Mouse (Mus musculus) kidney, adult 11 months (tissue): ENCODE data around the gene Plscr3.
"Not testable (repeated sequence)": the region's sequence is repeated elsewhere in the genome, so short reads cannot be mapped to it uniquely, and the experiment has no call there.

Experiments
- DNase-seq: peaks from one replicate; pipeline ENCODE4 v3.0.0; 2022

Plscr3 gene

DNA sequence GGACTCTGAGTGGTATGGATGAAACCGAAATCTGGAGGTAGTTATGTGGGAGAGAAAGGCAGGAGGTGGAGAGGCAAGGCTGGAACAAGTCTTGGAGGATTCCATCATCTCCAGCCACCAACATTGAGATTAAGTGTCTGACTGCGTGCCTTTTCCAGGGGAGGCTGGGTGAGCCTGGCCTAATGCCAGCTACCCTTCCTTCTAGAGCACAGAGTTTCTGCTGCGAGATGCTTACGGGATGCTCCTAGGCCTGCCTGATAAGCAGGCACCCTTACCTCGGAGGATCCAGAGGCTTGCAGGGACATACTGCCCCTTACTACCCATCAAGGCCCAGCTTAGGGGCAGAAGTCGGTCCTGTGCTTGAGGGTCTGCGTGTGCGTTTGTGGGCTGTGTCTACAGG is 12.6 kb upstream of the Plscr3 start:
- DNase-seq = no peak

DNA sequence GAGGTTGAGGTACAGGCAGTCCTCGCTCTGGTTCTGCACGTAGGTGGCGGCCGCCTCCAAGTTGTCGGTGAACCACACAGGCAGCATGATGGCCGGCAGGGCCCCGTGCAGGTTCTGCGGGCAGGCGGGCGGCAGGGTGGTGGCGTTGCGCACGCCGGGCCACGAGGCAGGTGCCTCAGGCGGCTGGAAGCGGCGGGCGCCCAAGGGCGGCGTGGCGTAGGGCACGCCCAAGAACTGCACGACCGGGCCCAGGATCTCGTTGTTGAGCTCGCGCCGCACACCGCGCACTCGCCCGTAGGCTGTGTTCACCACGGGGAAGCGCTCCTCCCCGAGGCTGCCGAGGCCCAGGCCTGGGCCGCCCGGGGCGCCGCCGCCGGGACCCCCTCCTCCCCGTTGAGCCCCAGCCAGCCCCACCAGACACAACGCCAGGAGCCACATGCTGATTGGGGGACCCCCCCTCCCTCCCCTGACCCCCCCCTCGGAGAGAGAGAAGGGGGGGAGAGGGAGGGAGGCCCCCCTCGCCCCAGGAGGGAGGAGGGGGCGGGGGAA is 12.1 kb upstream of the Plscr3 start:
- no peak for DNase-seq

- DNase-seq = no peak
Observed at GRCm38 (mm10) chr11:69835326-69835965, 10.7 kb upstream of the Plscr3 start.

- no peak for DNase-seq
Observed at GRCm38 (mm10) chr11:69835966-69836335, 10.2 kb upstream of the Plscr3 start.

DNA sequence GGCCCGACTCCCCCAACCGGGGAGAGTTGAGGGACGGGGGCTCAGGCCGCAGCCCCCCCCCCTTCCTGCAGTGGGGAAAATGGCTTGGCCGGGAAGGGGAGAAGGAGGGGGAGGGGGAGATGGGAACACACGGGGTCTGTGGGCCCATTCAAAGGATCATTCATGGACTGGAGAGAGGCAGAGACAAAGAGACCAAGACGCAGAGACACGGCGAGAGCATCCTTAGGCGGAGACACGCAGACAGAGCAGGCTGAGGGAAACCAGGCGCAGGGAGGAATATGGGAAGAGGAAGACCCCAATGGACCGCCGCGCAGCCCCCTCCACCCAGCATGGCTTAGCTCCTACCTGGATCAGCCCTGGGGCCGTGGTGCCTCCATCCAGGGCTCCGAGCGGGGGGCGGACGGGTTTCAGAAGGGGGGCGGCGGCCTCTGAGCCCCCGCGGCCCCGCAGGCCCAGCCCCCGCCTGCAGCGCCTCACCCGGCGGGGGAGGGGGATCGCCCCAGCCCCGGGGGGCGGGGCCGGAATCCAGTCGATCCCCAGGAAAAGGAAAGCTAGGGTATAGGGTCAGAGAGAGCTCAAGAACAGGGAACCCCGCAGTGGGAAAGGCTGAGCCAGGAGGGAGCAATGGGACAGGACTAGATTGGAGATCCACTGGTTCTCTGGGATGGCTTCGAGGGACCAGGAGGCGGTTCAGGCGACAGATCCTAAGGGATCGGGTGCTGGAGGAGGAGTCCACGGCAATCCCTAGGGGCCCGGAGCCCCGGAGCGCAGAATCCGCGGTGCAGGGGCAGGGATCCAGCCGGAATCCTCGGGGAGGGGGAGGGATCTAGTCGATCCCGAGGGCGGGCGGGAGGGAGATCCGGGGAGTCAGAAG is 9.2 kb upstream of the Plscr3 start:
- DNase-seq = peak; percentile 37

DNA sequence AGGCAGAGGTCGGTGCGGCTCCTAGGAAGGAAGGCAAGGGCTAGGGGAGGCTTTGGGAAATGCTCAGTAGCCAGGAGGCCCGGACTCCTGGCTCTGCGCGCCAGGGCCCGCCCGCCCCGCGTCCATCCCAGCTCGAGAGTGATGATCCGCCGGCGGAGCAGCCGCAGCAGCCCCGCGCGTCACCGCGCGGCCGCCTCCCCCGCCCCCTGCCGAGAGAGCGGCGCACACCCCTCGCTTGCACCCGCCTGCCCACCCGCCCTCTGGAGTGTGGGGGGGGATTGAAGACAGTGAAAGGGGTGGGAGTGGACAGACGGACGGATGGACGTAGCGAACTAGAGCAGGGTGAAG is 8.6 kb upstream of the Plscr3 start, which contains the start of gene Nlgn2:
Gene Nlgn2 (minus strand): TSS at position 181 of the 348 bp plus-strand sequence.
- no peak for DNase-seq

- DNase-seq = peak; percentile 99
Observed at GRCm38 (mm10) chr11:69837952-69838713, 8.0 kb upstream of the Plscr3 start, which contains the start of gene Tmem256. Gene Tmem256, plus strand, starts transcription at chr11:69838514.

DNA sequence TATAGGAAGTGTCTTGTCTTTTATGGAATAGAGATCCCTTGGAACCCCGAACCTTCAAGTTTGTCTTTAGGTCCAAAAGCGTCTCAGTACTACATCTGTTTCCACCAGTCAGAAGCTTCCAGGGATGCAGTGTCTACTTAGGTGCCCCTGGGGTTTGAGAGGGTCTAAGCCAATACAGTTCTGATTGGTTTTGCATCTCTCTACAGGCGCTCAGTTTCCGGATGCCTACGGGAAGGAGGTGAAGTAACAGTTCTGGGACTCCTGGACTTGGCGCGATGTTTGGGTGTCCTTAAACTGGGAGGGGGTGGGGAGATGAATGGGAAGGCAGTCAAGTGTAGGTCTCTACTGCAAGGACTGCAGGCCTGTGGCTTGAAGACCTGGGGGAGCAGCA is 7.5 kb upstream of the Plscr3 start:
- DNase-seq = no peak

DNA sequence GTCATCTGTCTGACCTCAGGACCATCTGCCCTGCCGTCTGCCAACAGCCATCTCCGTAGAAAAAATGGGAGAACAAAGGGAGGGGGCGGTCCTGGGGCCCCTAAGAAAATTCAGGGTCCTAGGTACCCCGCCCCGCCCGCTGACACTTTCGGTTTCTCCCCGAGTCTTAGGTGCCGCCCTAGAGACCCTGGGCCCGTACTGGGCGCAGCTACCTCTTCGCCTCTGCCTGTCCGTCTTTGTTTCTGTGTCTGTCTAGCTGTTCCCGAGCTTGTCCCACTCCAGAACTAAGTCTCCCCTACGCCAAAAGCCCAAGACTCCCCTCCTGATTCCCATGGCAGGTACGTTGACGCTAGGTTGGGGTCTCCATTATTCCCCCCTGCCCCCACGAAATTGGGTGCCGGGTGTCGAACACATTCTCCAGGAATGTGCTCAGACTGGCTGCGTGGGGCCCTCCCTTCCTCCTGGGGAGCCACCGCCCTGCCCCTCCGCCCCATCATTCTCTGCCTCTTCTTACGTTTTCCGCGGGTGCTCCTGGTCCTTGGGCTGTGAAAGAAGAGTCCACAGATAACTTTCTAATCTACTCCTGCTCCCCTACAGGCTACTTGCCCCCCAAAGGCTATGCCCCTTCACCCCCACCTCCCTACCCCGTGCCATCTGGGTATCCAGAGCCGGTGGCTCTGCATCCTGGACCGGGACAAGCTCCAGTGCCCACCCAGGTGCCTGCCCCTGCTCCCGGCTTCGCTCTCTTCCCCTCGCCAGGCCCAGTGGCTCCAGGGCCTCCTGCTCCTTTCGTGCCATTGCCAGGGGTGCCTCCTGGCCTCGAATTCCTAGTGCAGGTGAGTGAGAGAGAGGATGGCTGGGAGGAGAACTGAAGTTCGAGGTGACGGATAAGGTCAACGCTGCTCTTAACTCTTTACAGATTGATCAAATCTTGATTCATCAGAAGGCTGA is 837 bp downstream of the Plscr3 start:
- no peak for DNase-seq

GRCm38 (mm10) chr11:69848021-69848420 is 1.8 kb downstream of the Plscr3 start:
- no peak for DNase-seq

- DNase-seq = no peak
Observed at GRCm38 (mm10) chr11:69849128-69849527, 3.0 kb downstream of the Plscr3 start.

GRCm38 (mm10) chr11:69849884-69850283 is 3.7 kb downstream of the Plscr3 start:
- DNase-seq = no peak

- no peak for DNase-seq
Observed at GRCm38 (mm10) chr11:69850754-69851153, 4.6 kb downstream of the Plscr3 start.

DNA sequence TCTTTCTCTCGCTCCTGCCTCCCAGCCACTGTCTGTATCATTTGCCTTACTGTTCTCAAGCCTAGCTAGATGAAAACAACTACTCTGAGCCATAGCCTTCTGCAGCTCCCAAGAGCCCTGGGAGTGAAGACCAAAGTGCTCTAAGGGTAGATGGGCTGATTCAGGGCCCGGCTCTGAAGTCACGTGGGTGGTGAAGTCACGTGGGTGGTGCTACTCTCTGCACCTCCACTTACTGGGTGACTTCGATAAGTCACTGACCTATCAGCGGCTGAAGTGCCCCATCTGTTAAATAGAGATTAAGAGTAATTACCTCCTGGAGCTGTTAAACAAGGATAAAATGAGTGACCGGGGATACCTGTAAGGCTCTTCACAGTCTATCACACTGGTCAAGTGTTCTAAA is 7.8 kb downstream of the Plscr3 start:
- peak; percentile 42 for DNase-seq

DNA sequence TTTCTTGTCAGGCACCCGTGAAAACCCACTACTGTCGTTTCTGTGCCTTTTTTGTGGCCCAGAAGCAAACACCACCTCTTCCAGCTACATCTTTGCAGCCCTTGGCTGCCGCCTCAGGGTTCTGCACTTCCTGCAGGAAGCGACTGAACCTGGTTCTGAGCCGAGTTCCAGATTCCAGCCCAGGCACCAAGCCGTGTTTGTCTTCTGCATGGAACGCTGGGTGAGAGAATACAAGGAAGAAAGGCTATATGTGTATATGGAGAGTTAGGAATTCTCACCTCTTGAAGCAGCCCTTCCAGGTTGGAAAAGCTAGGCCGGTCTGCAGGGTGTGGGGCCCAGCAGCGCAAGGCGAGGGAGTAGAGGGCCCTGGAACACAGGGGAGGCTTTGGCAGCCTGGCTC is 8.5 kb downstream of the Plscr3 start:
- no peak for DNase-seq

DNA sequence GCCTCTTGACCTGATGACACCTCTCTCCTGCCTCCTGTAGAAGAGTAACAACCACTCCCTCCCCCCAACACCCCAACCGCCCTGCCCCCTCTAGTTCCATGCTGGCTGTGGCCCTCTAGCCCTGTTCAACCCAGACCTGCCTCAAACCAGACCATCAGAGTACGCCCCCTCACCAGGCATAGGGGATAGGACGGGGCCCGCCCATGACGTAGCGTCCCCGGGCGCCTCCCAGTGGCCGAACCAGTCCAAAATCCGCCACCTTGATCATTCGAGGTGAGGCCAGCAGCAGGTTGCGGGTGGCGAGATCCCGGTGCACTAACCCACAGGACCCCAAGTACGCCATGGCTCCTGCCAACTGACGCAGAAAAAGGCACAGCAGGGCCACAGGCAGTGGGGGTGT is 9.2 kb downstream of the Plscr3 start:
- DNase-seq = no peak

GRCm38 (mm10) chr11:69858113-69858998 is 12.2 kb downstream of the Plscr3 start, which contains the start of gene Tnk1:
Gene Tnk1, minus strand, starts transcription at chr11:69858730.
- DNase-seq = peak; percentile 81

DNA sequence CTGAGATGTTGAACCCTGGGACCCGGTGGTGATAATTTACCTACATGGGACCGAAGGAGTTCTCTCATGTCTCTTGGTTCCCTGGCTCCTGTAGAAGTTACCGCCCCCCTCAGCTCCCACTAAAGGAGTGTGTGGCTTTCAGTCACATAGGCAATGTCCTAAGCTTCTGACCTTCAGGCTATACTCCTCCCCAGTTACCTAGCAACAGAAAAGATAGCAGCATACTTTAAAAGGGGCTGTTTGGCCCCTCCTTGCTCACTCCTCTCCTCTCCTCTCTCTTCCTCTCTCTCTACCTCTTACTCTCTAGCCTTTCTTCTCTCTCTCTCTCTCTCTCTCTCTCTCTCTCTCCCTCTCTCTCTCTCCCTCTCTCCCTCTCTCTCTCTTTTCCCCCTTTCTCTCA is 17.6 kb downstream of the Plscr3 start:
- DNase-seq = not testable (repeated sequence)

DNA sequence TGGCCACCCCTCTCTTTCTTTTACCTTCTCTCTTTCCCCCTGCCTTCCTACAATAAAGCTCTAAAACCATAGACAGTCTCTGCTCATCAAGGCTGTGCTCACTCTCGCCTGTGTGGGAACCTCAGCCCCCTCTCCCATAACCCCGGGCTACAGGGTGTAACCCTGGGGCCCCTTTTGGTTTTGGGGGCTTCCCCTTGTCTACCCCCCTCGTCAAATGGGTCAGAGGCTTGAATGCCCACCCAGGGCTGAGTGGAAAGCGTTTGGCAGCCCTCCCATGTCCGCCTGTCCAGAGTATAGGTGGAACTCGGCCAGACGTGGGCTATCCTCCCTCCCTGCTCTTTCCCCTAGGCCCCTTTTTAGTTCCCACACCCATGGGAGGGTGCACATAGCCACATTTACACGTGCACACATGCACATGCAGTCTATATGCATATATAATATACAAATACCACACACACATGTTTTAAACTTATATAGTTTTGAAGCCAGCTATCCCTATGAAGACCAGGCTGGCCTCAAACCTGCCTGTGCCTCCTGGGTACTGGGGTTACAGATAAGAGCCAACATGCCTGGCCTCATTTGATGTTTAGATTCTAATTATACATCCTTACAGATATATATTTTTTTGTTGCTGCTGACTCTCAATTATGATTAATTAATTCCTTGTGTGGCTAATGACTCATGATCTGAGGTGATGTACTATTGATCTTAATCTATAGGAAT is 18.1 kb downstream of the Plscr3 start:
- no peak for DNase-seq

GRCm38 (mm10) chr11:69865561-69865960 is 19.4 kb downstream of the Plscr3 start:
- no peak for DNase-seq
